ENCODE assay signal across 8 mouse cellular contexts in genomic region chr11:87448081-87448475, GRCm38 (mm10). TPM values are rescaled to one million over a fixed set of nuclear protein-coding genes. Genes with fewer than 3 reads are reported as not detected.
A peak's percentile ranks its signal among the peaks of the same experiment; 100 is the strongest.
DNase-seq lines count a peak whose midpoint lies in the region; ATAC-seq lines count a peak whose summit lies in the region.
"Not testable (repeated sequence)": the region's sequence is repeated elsewhere in the genome, so short reads cannot be mapped to it uniquely, and the experiment has no call there.

No protein-coding gene starts in this region.

- H3K4me2 ChIP-seq in hindbrain, embryonic 14.5 days (replicated peaks): peak overlapping the region; percentile 54

- peak overlapping the region; percentile 54 for H3K9ac ChIP-seq in hindbrain, embryonic 14.5 days

- not testable (repeated sequence) for H3K36me3 ChIP-seq in hindbrain, embryonic 14.5 days (replicated peaks; ENCODE audit: control insufficient read depth, insufficient read depth)

- H3K4me1 ChIP-seq in hindbrain, embryonic 14.5 days (replicated peaks; ENCODE audit: control insufficient read depth, insufficient read depth, low read length): not testable (repeated sequence)

- peak; percentile 95 for ATAC-seq in hindbrain, embryonic 14.5 days (ENCODE audit: low FRiP score)

- WGBS in hindbrain, embryonic 14.5 days: under 1% methylated on average over 32 of the region's 34 CpGs

- H3K27ac ChIP-seq in hindbrain, embryonic 14.5 days: peak overlapping the region; percentile 74

- not testable (repeated sequence) for H3K27me3 ChIP-seq in hindbrain, embryonic 14.5 days (ENCODE audit: control insufficient read depth, insufficient read depth, low read length)

- peak; percentile 74 for DNase-seq in R1 (ENCODE audit: low read depth, low spot score)
- peak; percentile 93 to 94 for DNase-seq in cerebellum, postnatal 36 days
- peak; percentile 90 to 96 for DNase-seq in frontal cortex, postnatal 36 days (ENCODE audit: low spot score in 2 of 2)
- DNase-seq in hindbrain, embryonic 14.5 days (ENCODE audit: low spot score): peak; percentile 64
- peak; percentile 87 to 89 for DNase-seq in layer of hippocampus, postnatal 36 days
- DNase-seq in lung, postnatal 14 days: peak; percentile 94
- DNase-seq in ovary, postnatal 36 days (ENCODE audit: low spot score): peak; percentile 92
- peak; percentile 73 for DNase-seq in thymus, postnatal 14 days

- H3K4me3 ChIP-seq in hindbrain, embryonic 14.5 days (replicated peaks; ENCODE audit: low read length): peak overlapping the region; percentile 23

- not testable (repeated sequence) for H3K9me3 ChIP-seq in hindbrain, embryonic 14.5 days (ENCODE audit: control insufficient read depth, low read length)

RNA-seq across cellular contexts. Expression of gene Tex14, which starts 43.2 kb away (rescaled TPM):
- polyA plus RNA-seq in hindbrain, embryonic 14.5 days (2014; fragmentation: Nextera tagmentation; extraction: Ambion mirVana): 0.72 and 1.1 TPM in 2 replicates
- total RNA-seq in layer of hippocampus, postnatal 36 days (2021): under 1 TPM; 0.25 to 0.43 TPM

RNA-seq across cellular contexts. Expression of gene Rad51c, which starts 43.3 kb away (rescaled TPM):
- polyA plus RNA-seq in hindbrain, embryonic 14.5 days (2014; fragmentation: Nextera tagmentation; extraction: Ambion mirVana): 3.2 and 4.0 TPM in 2 replicates
- 1 to 10 TPM; 4.6 to 6.1 TPM for total RNA-seq in layer of hippocampus, postnatal 36 days (2021)

Comparison
In these comparisons a context has a peak if more than half of its experiments do, and no peak if none do; other contexts are left out.
1. Peak in every context shown above with its lines: DNase-seq, ATAC-seq, H3K4me3 ChIP-seq and H3K27ac ChIP-seq.